In genomic region chr2:49672501-49672874, GRCm38 (mm10) we compare ENCODE assay signal across 13 mouse cellular contexts. TPM values are rescaled to one million over a fixed set of nuclear protein-coding genes. Genes with fewer than 3 reads are reported as not detected.
A peak's percentile ranks its signal among the peaks of the same experiment; 100 is the strongest.
DNase-seq lines count a peak whose midpoint lies in the region; ATAC-seq and TF ChIP-seq lines count a peak whose summit lies in the region.
"Had no signal": no experiment of that assay in that cellular context is flagged by ENCODE, and none has a peak within 500 bp of the region (broad histone marks: within the 10 kb centered on the region; RNA-seq: fewer than 3 reads in every experiment).

No protein-coding gene starts in this region.

- H3K36me3 ChIP-seq in embryonic facial prominence, embryonic 10.5 days (replicated peaks), result peaks cover 26% of the 10 kb centered on the region
- H3K36me3 ChIP-seq in hindbrain, embryonic 13.5 days, result no peaks in the 10 kb centered on the region
- no peaks in the 10 kb centered on the region for H3K36me3 ChIP-seq in midbrain, postnatal 0 days (ENCODE audit: insufficient read depth, low read length)

- H3K4me1 ChIP-seq in embryonic facial prominence, embryonic 10.5 days, result peaks cover 37% of the 10 kb centered on the region
- H3K4me1 ChIP-seq in hindbrain, embryonic 13.5 days (replicated peaks), result peaks cover 77% of the 10 kb centered on the region
- peaks cover 12% of the 10 kb centered on the region; the same call in 1 of the 2 replicates for H3K4me1 ChIP-seq in midbrain, postnatal 0 days (ENCODE audit: insufficient read depth, low read length)

- peak; percentile 47 for ATAC-seq in hindbrain, embryonic 13.5 days (ENCODE audit: low FRiP score)
- peak; percentile 48; the same call in 1 of the 2 replicates for ATAC-seq in midbrain, postnatal 0 days (ENCODE audit: low FRiP score)
- ATAC-seq: activated CD4-positive, CD25-positive, alpha-beta regulatory T cell, adult 4 months had no signal

- peak overlapping the region; percentile 55; the same call in 1 of the 2 replicates for H3K9ac ChIP-seq in hindbrain, embryonic 13.5 days
- H3K9ac ChIP-seq in midbrain, postnatal 0 days (replicated peaks; ENCODE audit: low read length, poor library complexity, severe bottlenecking), result no peak overlapping the region; the same call in none of the 2 replicates

- peak overlapping the region; percentile 86 for H3K27ac ChIP-seq in layer of hippocampus, adult 2 months
- peak overlapping the region; percentile 12; the same call in 1 of the 2 replicates for H3K27ac ChIP-seq in embryonic facial prominence, embryonic 10.5 days (replicated peaks)
- H3K27ac ChIP-seq in hindbrain, embryonic 13.5 days, result peak overlapping the region; percentile 89
- peak overlapping the region; percentile 51 for H3K27ac ChIP-seq in midbrain, postnatal 0 days (ENCODE audit: low read depth, low read length)

- DNase-seq in layer of hippocampus, adult 2 months (ENCODE audit: low spot score in 2 of 2), result peak; percentile 30 to 33
- no peak for DNase-seq in layer of hippocampus, adult 9-11 months
- no peak for DNase-seq in embryonic facial prominence, embryonic 10.5 days (ENCODE audit: low spot score)
- peak; percentile 73 for DNase-seq in midbrain, postnatal 0 days (ENCODE audit: low spot score)
- DNase-seq in thymus, postnatal 36 days, result no peak
- DNase-seq in gastrocnemius, postnatal 14 days, result no peak
- DNase-seq in left cerebral cortex, postnatal 36 days (ENCODE audit: low spot score in 2 of 2), result no peak
- DNase-seq: B cell, adult 2 months; heart, postnatal 10 days; kidney, postnatal 36 days had no signal

- no peak for TF ChIP-seq CTCF in layer of hippocampus, adult 2 months (conservative IDR thresholded peaks at IDR 0.05)
- no peak for TF ChIP-seq CTCF in midbrain, postnatal 0 days (IDR thresholded peaks at IDR 0.05)

- H3K27me3 ChIP-seq in embryonic facial prominence, embryonic 10.5 days (replicated peaks; ENCODE audit: low read depth, poor library complexity, severe bottlenecking), result no peaks in the 10 kb centered on the region
- no peaks in the 10 kb centered on the region for H3K27me3 ChIP-seq in hindbrain, embryonic 13.5 days
- no peaks in the 10 kb centered on the region for H3K27me3 ChIP-seq in midbrain, postnatal 0 days (ENCODE audit: insufficient read depth, low read length)

- H3K4me2 ChIP-seq in hindbrain, embryonic 13.5 days, result 0 out of 2 replicates have a peak overlapping the region, but pooled peaks have one; percentile 8
- H3K4me2 ChIP-seq in midbrain, postnatal 0 days (ENCODE audit: low read depth, low read length, poor library complexity, severe bottlenecking), result no peak overlapping the region

- WGBS in embryonic facial prominence, embryonic 10.5 days, result 76% methylated on average over 7 of the region's 7 CpGs
- WGBS in hindbrain, embryonic 13.5 days, result 30% methylated on average over 7 of the region's 7 CpGs
- 16% methylated on average over 7 of the region's 7 CpGs for WGBS in midbrain, postnatal 0 days

- intact Hi-C loops in gastrocnemius, postnatal 14 days (cut with DNase I; ENCODE audit: low total_unique reads), result no loop called here
- intact Hi-C loops in left cerebral cortex, postnatal 36 days (cut with DNase I), result no loop called here

- H3K9me3 ChIP-seq in embryonic facial prominence, embryonic 10.5 days, result no peaks in the 10 kb centered on the region
- H3K9me3 ChIP-seq in hindbrain, embryonic 13.5 days, result no peaks in the 10 kb centered on the region
- no peaks in the 10 kb centered on the region for H3K9me3 ChIP-seq in midbrain, postnatal 0 days (ENCODE audit: low read length)

- no peak overlapping the region for H3K4me3 ChIP-seq in layer of hippocampus, adult 2 months
- no peak overlapping the region for H3K4me3 ChIP-seq in embryonic facial prominence, embryonic 10.5 days
- H3K4me3 ChIP-seq in hindbrain, embryonic 13.5 days, result no peak overlapping the region
- H3K4me3 ChIP-seq in midbrain, postnatal 0 days (ENCODE audit: low read depth, low read length), result no peak overlapping the region
- H3K4me3 ChIP-seq: erythroblast, embryonic 14.5 days had no signal

RNA-seq across cellular contexts. Expression of gene Kif5c, which starts 53.4 kb away (rescaled TPM):
- total RNA-seq in layer of hippocampus, adult 2 months (2021), result 100 to 1,000 TPM; 467 to 553 TPM
- 30.4 and 30.8 TPM in 2 replicates for polyA plus RNA-seq in embryonic facial prominence, embryonic 10.5 days (2016; fragmentation: Nextera tagmentation; extraction: Ambion mirVana)
- polyA plus RNA-seq in hindbrain, embryonic 13.5 days (2015; fragmentation: Nextera tagmentation; extraction: Ambion mirVana), result 178 and 186 TPM in 2 replicates
- 328 and 412 TPM in 2 replicates for total RNA-seq in midbrain, postnatal 0 days (2014; rRNA removed)
- polyA plus RNA-seq in midbrain, postnatal 0 days (2015; fragmentation: Nextera tagmentation; extraction: Ambion mirVana), result 159 and 170 TPM in 2 replicates
- total RNA-seq in gastrocnemius, postnatal 14 days (2021), result under 1 TPM; 0.27 to 0.40 TPM
- 100 to 1,000 TPM; 591 to 630 TPM for total RNA-seq in left cerebral cortex, postnatal 36 days (2021)
- polyA plus RNA-seq: erythroblast, embryonic 14.5 days had no signal

Comparison
In these comparisons a context has a peak if more than half of its experiments do, and no peak if none do; other contexts are left out.
1. DNase-seq: peak in layer of hippocampus, adult 2 months (2 of 2) and midbrain, postnatal 0 days (single experiment); none in layer of hippocampus, adult 9-11 months (single experiment), embryonic facial prominence, embryonic 10.5 days (single experiment), thymus, postnatal 36 days (0 of 2), gastrocnemius, postnatal 14 days (single experiment) and left cerebral cortex, postnatal 36 days (0 of 2).
2. H3K27ac ChIP-seq: peak in every context shown above with its lines; median percentile 89 in hindbrain, embryonic 13.5 days; 86 in layer of hippocampus, adult 2 months; 51 in midbrain, postnatal 0 days; 12 in embryonic facial prominence, embryonic 10.5 days.
3. RNA of gene Kif5c, which starts 53.4 kb away (total RNA-seq): 591 to 630 TPM in left cerebral cortex, postnatal 36 days, 467 to 553 TPM in layer of hippocampus, adult 2 months and 328 to 412 TPM in midbrain, postnatal 0 days; 0.27 to 0.40 TPM in gastrocnemius, postnatal 14 days; every median in the first group is over 100 times any median in the second.